Mouse (Mus musculus) bone marrow macrophage, adult 2 months (primary cell): Measurements from ENCODE around the gene 4921539E11Rik. TPM values are rescaled to one million over a fixed set of nuclear protein-coding genes. Genes with fewer than 3 reads are reported as not detected.
A peak's percentile ranks its signal among the peaks of the same experiment; 100 is the strongest.

ENCODE experiments used
- H3K27ac ChIP-seq: 2 replicates; pipeline ENCODE4 v1.5.1; 2012; ENCODE audit warnings: low read depth, low read length; ENCODE audit not compliant: insufficient read depth
- H3K4me1 ChIP-seq: 2 replicates; pipeline ENCODE4 v1.6.1; 2012; ENCODE audit warnings: low read length; ENCODE audit not compliant: control insufficient read depth, insufficient read depth
- H3K4me3 ChIP-seq: 2 replicates; pipeline ENCODE4 v1.5.1; 2012; ENCODE audit warnings: mild to moderate bottlenecking, low read length, moderate library complexity; ENCODE audit not compliant: insufficient read depth
- CTCF ChIP-seq: IDR thresholded peaks from 2 replicates; pipeline ENCODE4 v1.5.1; 2012; ENCODE audit warnings: low read depth, mild to moderate bottlenecking, low read length, moderate library complexity
- POLR2A ChIP-seq: IDR thresholded peaks from 2 replicates; pipeline ENCODE4 v1.6.1; 2012; ENCODE audit warnings: mild to moderate bottlenecking, low read depth, low read length, borderline replicate concordance
- polyA plus RNA-seq: library from polyadenylated mRNA; stranded (reverse); fragments of >200 nt; gene quantifications from 2 replicates; pipeline ENCODE4 v1.2.4, GENCODE M21; 2012; ENCODE audit not compliant: missing spikeins, insufficient read depth, insufficient read length

4921539E11Rik gene
- not detected in 2 replicates for polyA plus RNA-seq

DNA sequence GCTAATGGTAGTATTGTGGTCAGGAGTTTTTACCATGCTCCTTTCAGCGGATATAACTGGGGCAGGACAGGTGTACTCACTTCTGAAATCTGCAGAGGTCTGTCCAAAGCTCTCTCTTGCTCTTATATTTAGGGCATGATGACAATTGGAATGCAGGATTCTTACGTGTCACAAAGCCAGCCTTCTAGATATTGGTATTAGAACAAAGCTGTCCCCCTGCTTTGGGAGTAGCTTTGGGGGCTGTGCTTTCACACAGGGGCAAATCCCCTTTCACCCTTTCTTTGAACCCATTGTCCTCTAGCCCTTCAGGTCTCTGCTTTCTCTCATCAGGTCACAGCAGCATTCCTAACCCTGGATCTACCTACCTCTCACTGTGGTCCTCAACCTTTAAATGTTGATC lies at the start of gene 4921539E11Rik:
Gene 4921539E11Rik (minus strand): TSS at position 101 of the 400 bp plus-strand sequence.
- H3K27ac ChIP-seq, result no peak within 1 kb of the TSS
- no peak for TF ChIP-seq POLR2A
- no peak for TF ChIP-seq CTCF
- no peaks in the 10 kb centered on the region for H3K4me1 ChIP-seq
- H3K4me3 ChIP-seq, result no peak within 1 kb of the TSS

DNA sequence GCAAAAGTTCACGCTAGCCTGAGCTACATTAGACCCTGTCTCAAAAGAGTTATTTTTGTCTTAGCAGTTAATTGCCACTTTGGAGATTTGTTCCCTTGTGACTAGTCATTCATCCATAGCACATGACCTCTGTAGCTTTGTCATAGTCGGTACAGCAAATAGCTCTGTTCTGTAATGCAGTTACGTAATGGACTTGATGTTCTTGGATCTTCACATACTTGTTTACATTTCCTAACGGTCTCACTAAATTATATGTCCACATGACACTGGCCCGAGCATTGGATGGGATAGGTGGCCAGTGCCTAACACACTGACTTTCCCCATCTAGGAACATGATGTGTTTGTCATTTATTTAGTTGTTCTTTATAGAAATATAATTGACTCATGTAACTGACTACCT lies 44.5 kb upstream of the 4921539E11Rik start:
- no peak for TF ChIP-seq POLR2A
- TF ChIP-seq CTCF, result no peak
- Histone ChIP-seq H3K4me1 (peaks cover 12% of the 10 kb centered on the region), H3K27ac (peak overlapping the region; percentile 88), H3K4me3 (no peak overlapping the region)

DNA sequence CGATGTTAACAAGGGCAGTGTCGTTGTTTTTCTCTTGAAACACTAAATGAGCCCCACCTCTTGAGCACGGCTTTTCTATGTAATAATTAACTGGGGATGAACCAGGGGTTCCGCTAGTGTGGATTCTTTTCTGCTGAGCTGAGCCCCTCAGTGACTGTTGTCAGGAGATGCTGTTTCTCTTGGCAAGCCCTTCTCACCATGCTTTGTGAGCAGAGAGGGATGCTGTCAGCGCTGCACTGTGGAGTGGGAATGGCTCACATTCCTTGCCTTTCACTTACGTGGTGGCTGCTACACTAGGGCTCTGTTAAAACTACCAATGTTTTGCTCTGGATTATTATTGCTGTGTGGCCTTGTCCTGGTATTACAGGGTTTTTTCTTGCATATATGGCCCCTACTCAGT lies 38.7 kb upstream of the 4921539E11Rik start:
- H3K4me1 ChIP-seq, result peaks cover 3% of the 10 kb centered on the region
- H3K27ac ChIP-seq, result no peak overlapping the region
- TF ChIP-seq CTCF (no peak), POLR2A (no peak)
- H3K4me3 ChIP-seq, result no peak overlapping the region

DNA sequence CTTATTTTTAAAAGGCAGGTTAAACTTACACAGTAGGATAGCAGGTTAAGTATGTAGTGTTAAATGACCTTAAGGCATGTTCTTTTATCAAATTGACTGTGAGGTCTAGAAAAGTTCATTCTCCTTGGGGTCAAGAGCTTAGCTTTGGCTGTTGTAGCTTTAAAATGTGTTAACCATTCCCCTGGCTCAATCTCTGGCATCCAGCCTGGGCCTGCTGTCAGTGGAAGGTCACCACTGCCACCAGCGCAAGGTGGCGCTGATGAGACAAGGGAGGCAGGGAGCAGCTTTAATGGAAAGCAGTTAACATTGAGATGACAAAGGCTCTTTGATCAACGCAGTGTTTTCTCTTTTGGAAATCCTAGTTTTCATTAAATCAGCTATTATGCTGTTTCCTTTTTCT lies 36.3 kb upstream of the 4921539E11Rik start:
- Histone ChIP-seq H3K4me3 (no peak overlapping the region), H3K27ac (no peak overlapping the region), H3K4me1 (peaks cover 2% of the 10 kb centered on the region)
- TF ChIP-seq CTCF, result no peak
- no peak for TF ChIP-seq POLR2A

DNA sequence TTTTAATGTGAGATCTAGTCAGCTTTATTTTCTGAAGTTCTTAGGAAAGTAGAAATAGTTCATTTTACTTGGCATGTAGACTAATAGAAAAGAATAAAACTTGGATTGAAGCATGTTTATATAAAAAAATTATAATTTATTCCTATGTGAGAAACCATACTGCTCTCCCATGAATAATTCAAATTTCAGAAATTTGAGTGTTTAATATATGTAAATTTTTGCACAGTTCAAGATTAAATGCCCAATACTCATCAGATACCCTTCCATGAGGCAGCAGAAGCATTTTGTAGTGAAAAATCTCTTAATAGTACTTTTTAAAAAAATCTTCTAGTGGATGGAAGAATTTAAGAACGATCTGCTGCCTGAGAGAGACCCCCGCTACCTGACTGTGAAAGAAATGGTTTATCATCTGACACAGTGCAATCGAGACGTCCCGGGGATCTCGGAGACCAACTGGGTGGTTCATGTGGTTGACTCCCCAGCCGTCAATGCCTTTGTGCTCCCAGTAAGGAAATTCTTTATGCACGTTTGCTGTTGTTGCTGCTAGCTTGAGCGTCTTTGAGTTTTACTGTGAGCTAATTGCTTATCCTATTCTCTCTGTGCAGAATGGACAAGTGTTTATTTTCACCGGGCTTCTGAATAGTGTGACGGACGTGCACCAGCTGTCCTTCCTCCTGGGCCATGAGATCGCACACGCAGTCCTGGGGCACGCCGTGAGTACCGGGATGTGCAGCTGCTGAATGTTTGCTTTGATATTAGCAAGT lies 34.2 kb upstream of the 4921539E11Rik start:
- TF ChIP-seq POLR2A (no peak), CTCF (no peak)
- Histone ChIP-seq H3K4me1 (peaks cover 16% of the 10 kb centered on the region), H3K4me3 (no peak overlapping the region), H3K27ac (no peak overlapping the region)

DNA sequence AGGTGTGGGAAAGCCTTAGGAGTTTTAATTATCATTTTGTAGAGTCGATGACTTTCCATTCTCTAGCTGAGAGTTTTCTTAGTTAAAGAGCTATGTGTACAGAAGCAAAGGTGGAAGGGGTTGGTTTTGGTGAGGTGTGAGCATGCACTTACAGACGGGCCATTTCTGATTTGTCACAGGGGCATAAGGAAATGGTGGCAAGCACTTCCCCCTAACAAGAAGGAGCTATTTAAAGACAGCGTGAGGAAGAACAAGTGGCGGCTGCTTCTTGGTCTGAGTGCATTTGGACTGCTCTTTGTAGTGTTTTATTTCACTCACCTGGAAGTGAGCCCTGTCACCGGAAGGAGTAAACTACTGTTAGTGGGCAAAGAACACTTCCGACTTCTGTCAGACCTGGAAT lies 30.8 kb upstream of the 4921539E11Rik start:
- TF ChIP-seq CTCF, result no peak
- TF ChIP-seq POLR2A, result no peak
- Histone ChIP-seq H3K27ac (peak overlapping the region; percentile 74), H3K4me1 (peaks cover 25% of the 10 kb centered on the region), H3K4me3 (no peak overlapping the region)

DNA sequence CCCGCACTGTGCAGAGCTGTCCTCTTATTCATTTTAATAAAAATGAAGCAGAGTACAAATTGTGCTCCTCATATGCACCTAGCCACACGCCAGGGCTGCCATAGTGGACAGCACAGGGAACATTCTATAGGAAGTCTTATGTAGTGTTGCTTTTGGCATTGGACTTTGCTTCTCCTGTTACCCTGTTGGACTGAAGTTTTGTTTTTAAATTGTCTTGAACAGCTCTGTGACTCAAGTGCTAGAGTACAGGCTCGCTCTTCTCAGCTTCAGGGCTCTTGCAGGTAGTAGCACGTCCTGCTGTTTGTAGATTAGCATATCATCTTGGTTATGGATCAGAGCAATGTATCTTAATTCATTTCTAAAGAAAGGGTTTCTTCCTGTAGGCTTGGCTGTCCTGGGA lies 25.2 kb upstream of the 4921539E11Rik start:
- Histone ChIP-seq H3K27ac (no peak overlapping the region), H3K4me1 (peaks cover 22% of the 10 kb centered on the region), H3K4me3 (no peak overlapping the region)
- TF ChIP-seq POLR2A (no peak), CTCF (no peak)

DNA sequence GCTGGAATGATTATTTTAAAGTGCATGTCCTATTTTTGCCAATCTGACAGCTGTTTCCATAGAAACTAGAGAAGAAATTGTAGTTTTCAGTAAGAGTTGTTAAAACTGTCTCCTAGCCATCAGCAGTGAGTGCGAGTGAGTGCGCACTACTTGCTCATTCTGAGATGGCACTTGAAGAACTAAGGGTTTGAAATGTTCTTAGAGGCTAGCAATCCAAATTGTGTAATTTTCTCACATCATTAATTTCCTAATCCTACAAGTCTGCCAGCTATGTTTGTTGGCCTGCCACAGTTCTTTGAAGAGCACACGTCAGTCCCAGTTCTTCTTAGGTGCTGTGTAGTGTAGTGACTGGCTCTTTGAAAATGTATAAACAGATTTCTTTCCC lies 23.9 kb upstream of the 4921539E11Rik start:
- H3K27ac ChIP-seq, result peak overlapping the region; percentile 13
- H3K4me1 ChIP-seq, result peaks cover 18% of the 10 kb centered on the region
- no peak for TF ChIP-seq POLR2A
- no peak for TF ChIP-seq CTCF
- peak overlapping the region; percentile 94 for H3K4me3 ChIP-seq

DNA sequence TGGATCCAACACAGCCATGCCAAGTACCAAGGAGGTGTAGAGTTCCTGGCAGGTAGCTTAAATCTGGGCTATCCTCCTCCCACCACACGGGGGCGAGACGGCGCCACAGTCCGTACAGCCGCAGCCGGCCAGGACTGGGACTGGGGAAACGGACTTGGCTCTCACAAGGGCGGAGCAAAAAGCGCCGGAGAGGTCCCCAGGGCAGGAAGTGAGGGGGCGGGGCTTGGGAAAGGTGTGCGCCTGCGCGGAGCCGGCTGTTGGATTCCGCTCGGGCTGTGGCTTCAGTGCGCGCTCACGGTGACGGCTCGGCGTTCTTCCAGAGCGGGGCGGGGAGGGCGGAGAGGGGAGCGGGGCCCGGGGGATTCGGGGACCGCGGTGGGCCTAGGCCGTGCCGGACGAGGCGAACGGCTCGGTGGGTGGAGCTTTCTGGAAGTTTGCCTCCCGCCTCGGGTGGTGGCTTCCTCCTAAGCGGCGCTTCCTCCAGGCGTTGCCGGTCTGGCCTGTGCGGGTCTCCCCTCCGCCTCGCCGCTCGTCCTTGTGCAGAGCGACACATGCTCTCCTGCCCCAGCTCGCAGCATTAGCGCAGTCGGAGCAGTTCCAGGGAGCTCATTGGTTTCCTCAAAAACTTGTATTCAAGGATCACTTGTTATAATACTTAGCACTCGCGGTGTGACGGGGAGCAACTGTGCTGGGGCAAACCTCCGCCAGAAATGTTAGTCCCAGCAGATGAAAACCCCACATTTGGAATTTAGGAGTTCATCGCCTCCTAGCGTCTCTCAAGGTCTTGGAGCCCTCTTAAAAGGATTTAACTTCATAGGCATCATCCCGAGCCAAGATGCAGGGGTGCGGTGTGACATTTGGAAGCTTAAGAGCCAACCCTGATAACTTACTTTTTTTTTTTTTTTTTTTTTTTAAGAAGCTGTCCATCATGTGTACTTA lies 23.2 kb upstream of the 4921539E11Rik start, which contains the start of gene Oma1:
Gene Oma1 (plus strand): TSS at position 226 of the 939 bp plus-strand sequence.
- TF ChIP-seq CTCF (peak; percentile 78), POLR2A (peak; percentile 7; the same call in 1 of the 2 replicates)
- peaks cover 18% of the 10 kb centered on the region for H3K4me1 ChIP-seq
- H3K27ac ChIP-seq, result peak within 1 kb of the TSS; percentile 86
- peak within 1 kb of the TSS; percentile 94 for H3K4me3 ChIP-seq
